Mouse (Mus musculus): ENCODE data around the gene Hcls1. TPM values are rescaled to one million over a fixed set of nuclear protein-coding genes. Genes with fewer than 3 reads are reported as not detected.

Hcls1 gene
- 1 to 10 TPM; 1.6 to 2.7 TPM for total RNA-seq (2021)
- long read RNA-seq, experiment 1, partial matches to known transcripts, result 0 of 1 reads
- long read RNA-seq, experiment 1, other reads (novel, unspliced or antisense), result 0 of 1 reads
- long read RNA-seq, experiment 2, result 0 reads

DNA sequence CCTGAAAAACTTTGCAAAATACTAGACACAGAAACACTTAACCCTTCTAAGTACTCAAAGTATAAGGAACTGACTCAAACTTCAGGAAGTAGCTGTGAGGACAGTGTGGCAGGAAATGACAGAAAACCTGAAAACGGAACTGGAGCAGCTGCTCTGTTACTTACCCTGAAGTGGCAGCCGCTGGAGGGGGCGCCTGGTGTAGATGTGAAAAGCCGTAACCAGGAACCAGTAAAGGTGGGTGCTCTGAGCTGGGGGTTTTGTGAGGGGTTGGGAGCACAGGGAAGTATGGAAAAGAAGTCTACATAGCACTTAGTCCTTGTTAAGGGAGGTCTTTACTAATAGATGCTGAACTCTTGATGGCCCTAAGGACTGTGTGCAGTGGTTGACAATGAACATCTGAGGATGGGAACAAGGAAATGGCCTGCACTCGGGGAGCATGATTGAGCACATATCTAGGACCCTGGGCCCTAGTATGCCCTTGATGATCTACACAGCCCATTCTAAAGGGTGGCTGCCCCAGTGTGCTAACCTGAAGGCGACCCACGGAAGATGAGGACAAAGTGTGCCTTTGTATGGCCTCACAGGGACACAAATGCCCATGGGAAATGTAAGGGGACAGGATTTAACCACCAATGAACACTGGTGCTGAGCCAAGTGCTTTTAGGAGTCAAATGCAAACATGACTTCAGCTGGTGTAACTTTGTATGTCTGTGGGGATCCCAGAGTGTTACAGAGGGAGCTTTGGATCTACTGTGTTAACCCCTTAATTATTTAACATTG is at the start of gene Hcls1:
Gene Hcls1 (plus strand): TSS at position 143 of the 780 bp plus-strand sequence.
- no peak for DNase-seq
- intact Hi-C loops (cut with DNase I), result loop anchor here (5.0 kb wide), 1 partner anchor 53 kb away; no protein-coding TSS in a partner anchor
- H3K27ac ChIP-seq, result peak within 1 kb of the TSS; percentile 78
- TF ChIP-seq CTCF (IDR thresholded peaks at IDR 0.05), result no peak
- H3K4me3 ChIP-seq, result peak within 1 kb of the TSS; percentile 63

DNA sequence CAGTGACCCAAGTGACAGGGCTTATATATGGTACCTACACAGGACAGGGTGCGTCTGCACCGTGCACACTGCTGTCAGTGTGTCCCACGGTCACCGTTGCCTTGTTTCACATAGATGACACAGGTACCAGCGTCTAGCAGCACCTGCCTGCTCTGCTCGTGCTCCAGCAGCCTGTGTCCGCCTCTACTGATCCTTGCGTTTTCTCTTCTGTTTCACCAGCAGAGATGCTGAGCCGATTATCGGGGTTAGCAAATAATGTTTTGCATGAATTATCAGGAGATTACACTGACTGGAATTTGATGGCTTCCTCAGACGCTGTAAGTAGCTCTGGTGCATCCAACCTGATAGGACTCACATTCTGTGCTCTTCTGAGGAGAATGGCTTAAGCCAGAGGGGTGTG is 48.9 kb upstream of the Hcls1 start:
- H3K27ac ChIP-seq, result no peak overlapping the region
- TF ChIP-seq CTCF (IDR thresholded peaks at IDR 0.05), result no peak
- DNase-seq, result no peak
- no peak overlapping the region for H3K4me3 ChIP-seq
- intact Hi-C loops (cut with DNase I), result loop anchor here (5.0 kb wide), 1 partner anchor 121 kb away; no protein-coding TSS in a partner anchor

DNA sequence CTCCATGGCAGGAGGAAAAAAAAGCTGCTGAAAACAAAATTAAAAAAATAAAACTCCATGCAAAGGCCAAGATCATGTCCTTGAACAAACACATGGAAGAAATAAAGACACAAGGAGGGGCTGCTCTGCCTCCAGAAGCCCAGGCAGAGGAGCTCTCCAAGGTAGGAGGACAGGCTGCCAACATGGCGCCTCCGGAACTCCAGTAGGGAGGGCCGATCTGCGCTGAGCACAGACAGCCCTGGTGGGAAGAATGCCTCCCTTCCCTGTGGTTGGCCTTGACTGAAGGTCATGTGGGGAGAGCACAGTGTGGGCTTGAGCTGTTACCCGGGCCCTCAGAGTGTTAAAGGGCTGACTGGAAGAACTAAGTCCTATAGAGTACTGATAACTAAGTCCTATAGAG is 47.2 kb upstream of the Hcls1 start:
- TF ChIP-seq CTCF (IDR thresholded peaks at IDR 0.05), result no peak
- H3K27ac ChIP-seq, result no peak overlapping the region
- DNase-seq, result no peak
- intact Hi-C loops (cut with DNase I), result loop anchor here (5.0 kb wide), 1 partner anchor 120 kb away; no protein-coding TSS in a partner anchor
- H3K4me3 ChIP-seq, result no peak overlapping the region

DNA sequence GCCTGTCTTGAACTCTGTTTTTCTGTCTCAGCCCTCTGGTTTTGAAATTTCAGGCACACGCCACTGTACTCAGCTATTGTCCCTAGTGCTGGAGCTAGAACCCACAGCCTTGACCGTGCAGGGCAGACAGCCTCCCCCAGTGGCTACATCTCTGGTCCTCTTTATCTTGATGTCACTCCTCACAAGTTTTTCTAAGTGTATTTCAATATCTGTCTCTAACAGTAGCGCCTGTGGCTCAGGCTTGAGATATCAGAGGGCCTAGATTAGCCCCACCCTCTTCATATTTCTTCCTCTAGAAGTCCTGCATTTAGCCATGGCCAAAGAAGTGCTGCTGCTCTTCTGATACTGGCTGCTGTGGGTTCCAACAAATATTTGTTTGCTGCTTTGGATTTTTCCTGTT is 44.2 kb upstream of the Hcls1 start:
- DNase-seq, result no peak
- H3K27ac ChIP-seq, result no peak overlapping the region
- no peak overlapping the region for H3K4me3 ChIP-seq
- TF ChIP-seq CTCF (IDR thresholded peaks at IDR 0.05), result no peak
- intact Hi-C loops (cut with DNase I), result no loop called here

DNA sequence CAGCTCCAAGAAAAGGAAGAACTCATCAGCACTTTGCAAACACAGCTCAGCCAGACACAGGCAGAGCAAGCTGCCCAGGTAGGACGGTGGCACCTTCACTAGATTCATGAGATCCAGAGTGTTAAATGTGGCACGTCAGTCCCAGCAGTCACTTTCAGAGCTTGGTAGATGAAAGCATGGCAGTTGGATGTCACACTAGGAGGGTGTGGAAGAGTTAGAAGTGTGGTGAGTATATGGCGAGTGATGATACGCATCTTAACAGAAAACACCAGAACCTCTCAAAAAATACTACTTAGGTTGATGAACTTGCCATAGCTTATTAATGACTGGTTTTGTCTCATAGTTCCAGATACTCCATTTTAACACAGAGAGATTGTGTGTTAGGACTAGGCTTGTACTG is 43.4 kb upstream of the Hcls1 start:
- Histone ChIP-seq H3K27ac (no peak overlapping the region), H3K4me3 (no peak overlapping the region)
- intact Hi-C loops (cut with DNase I), result no loop called here
- TF ChIP-seq CTCF (IDR thresholded peaks at IDR 0.05), result no peak
- DNase-seq, result no peak

DNA sequence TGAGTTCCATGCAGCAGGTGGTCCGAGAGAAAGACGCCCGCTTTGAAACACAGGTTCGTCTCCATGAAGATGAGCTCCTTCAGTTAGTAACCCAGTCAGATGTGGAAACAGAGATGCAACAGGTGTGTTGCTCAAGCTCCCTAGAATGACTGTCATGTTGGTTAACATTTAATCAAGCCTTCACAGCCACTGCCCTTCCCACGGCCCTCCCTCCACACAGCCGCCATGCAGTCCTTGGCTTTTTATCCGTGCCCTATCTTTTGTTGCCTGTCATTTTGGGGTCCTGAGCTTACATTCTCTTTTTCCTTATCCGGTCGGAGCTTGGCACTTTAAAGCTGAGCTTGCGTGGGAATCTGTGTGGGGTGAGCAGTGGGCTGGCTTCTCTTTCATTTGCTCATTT is 41.5 kb upstream of the Hcls1 start:
- Histone ChIP-seq H3K4me3 (no peak overlapping the region), H3K27ac (no peak overlapping the region)
- no peak for DNase-seq
- TF ChIP-seq CTCF (IDR thresholded peaks at IDR 0.05), result no peak
- intact Hi-C loops (cut with DNase I), result no loop called here

DNA sequence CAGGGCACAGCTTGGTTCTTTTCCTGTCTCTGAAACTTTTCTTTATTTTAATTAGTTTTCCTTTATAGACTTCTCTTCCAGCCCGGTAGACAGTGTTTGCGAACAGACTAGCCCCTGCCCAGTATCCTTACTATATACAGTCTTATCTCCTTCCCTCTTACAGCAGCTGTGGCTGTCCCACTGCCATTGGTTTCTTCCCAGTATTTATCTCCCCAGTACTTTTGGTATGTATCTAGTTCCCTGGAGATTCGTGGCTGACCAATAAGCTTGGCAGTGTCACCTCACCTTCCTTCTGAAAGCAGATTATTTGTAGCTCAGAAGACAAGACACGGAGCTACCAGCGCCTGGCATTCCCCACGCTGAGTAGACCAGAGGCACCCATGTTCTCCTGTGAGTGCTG is 38.1 kb upstream of the Hcls1 start:
- intact Hi-C loops (cut with DNase I), result no loop called here
- TF ChIP-seq CTCF (IDR thresholded peaks at IDR 0.05), result no peak
- no peak overlapping the region for H3K27ac ChIP-seq
- DNase-seq, result no peak
- no peak overlapping the region for H3K4me3 ChIP-seq

DNA sequence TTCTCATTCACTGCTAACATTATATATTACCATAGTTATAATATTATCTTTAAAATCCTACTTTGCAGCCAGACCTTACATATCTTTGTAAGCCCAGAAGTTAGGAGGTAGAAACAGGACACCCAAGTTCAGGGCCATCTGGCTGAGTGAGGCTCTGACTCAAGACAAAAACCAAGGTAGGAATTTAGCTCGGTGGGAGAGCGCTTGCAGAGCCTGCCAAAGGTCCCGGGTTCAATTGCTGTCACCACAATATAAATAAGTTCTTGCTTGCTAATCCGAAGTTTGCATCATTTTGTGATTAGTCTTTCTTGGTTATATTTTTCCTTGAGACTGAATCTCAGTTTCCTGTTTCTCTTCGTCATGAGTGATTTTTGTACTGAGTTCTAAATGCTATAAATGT is 31.6 kb upstream of the Hcls1 start:
- intact Hi-C loops (cut with DNase I), result no loop called here
- no peak overlapping the region for H3K27ac ChIP-seq
- H3K4me3 ChIP-seq, result no peak overlapping the region
- no peak for DNase-seq
- TF ChIP-seq CTCF (IDR thresholded peaks at IDR 0.05), result no peak

DNA sequence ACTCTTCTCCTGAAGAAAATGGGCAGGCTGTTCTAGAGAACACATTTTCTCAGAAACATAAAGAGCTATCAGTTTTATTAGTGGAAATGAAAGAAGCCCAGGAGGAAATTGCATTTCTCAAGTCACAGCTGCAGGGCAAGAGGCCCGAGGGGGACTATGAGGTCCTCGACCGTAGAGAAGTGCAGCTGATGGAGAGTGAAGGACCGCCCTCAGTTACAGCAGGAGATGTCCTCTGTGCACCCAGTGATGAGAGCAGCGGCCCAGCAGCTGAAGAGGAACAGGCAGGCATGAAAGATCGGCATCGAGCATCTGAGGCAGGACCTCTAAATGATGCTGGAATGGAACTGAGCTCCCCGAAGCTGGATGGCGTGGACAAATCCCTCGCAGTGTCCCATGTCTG is 22.9 kb upstream of the Hcls1 start:
- intact Hi-C loops (cut with DNase I), result no loop called here
- DNase-seq, result no peak
- TF ChIP-seq CTCF (IDR thresholded peaks at IDR 0.05), result no peak
- Histone ChIP-seq H3K4me3 (no peak overlapping the region), H3K27ac (no peak overlapping the region)

DNA sequence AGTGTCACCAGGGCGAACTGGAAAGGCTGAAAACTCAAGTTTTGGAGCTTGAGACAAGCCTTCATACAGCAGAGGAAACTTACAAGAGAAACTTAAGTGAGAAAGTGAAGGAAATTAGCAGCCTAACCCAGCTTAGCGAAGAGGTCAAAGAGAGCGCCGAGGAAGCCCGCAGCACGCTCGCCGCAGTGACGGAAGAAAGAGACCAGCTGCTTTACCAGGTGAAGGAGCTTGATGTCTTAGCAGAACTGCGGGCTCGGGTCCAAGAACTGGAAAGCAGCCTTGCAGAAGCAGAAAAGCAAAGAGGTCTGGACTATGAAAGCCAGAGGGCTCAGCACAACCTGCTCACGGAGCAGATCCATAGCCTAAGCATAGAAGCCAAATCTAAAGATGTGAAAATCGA is 22.5 kb upstream of the Hcls1 start:
- no peak for TF ChIP-seq CTCF (IDR thresholded peaks at IDR 0.05)
- intact Hi-C loops (cut with DNase I), result no loop called here

DNA sequence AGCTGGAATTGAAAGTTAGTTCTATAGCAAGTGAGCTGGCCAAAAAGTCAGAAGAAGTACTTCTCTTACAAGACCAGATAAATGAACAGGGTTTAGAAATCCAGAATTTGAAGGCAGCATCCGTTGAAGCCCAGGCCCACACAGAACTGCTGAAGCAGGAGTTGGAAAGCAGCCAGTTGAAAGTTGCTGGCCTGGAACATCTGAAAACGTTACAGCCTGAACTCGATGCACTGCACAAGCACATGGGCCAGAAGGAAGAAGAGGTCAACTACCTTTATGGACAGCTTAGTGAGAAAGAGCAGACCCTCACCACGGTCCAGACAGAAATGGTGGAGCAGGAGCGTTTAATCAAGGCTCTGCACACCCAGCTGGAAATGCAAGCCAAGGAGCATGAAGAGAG is 20.6 kb upstream of the Hcls1 start:
- no peak for TF ChIP-seq CTCF (IDR thresholded peaks at IDR 0.05)
- Histone ChIP-seq H3K27ac (no peak overlapping the region), H3K4me3 (no peak overlapping the region)
- DNase-seq, result no peak
- intact Hi-C loops (cut with DNase I), result no loop called here

More for the DNA sequence above, 22.5 kb upstream of the Hcls1 start:
- Histone ChIP-seq H3K4me3 (no peak overlapping the region), H3K27ac (no peak overlapping the region)
- DNase-seq, result no peak

DNA sequence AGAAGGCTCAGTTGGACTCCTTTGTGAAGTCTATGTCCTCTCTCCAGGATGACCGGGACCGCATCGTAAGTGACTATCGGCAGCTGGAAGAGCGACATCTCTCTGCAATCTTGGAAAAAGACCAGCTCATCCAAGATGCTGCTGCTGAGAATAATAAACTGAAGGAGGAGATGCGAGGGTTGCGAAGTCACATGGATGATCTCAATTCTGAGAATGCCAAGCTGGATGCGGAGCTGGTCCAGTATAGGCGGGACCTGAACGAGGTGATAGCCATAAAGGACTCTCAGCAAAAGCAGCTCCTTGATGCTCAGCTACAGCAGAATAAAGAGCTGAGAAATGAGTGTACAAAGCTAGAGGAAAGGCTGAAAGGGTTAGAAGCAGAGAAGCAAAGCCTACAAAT is 16.3 kb upstream of the Hcls1 start:
- intact Hi-C loops (cut with DNase I), result no loop called here

DNA sequence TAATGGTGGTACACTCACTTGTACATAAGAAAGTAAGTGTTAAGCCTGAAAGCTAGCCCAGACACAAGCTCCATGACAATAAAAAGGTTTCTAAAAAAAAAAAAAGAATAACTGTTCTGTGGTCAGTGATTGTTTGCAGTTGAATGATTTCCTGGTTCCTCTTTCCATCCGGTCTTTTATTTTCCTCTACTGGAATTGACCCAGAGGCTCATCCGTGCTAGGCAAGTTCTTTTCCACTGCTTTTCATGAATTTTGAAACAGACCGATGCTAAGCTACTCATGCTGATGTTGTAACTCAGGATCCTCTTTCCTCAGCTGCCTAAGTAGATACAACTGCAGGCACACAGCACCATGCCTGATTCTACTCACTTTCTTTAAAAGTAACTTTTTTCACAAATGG is 14.4 kb upstream of the Hcls1 start:
- no peak overlapping the region for H3K27ac ChIP-seq
- H3K4me3 ChIP-seq, result no peak overlapping the region
- intact Hi-C loops (cut with DNase I), result no loop called here
- DNase-seq, result no peak
- TF ChIP-seq CTCF (IDR thresholded peaks at IDR 0.05), result no peak

More for the DNA sequence above, 16.3 kb upstream of the Hcls1 start:
- no peak for DNase-seq
- no peak overlapping the region for H3K4me3 ChIP-seq
- H3K27ac ChIP-seq, result no peak overlapping the region
- no peak for TF ChIP-seq CTCF (IDR thresholded peaks at IDR 0.05)

Measured in gastrocnemius, adult 2 months (tissue).